Mouse (Mus musculus) MEL (cell line): Measurements from ENCODE around the gene 1700017B05Rik.

Experiments used
- CTCF ChIP-seq, 3 experiments: IDR thresholded peaks in 2 of 3; conservative IDR thresholded peaks in 1 of 3; 2 replicates each; pipeline ENCODE4 v1.5.1; 2011 to 2012; ENCODE audit warnings: low read length in 3 of 3, low read depth in 2 of 3, mild to moderate bottlenecking in 2 of 3, improper control_type of control experiment in 1 of 3, inconsistent platforms in 1 of 3, mixed read lengths in 1 of 3, moderate library complexity in 1 of 3; ENCODE audit not compliant: control insufficient read depth in 1 of 3, insufficient read depth in 1 of 3, poor library complexity in 1 of 3, severe bottlenecking in 1 of 3
- KAT2A ChIP-seq: conservative IDR thresholded peaks from 2 replicates; pipeline ENCODE4 v1.6.1; 2012; ENCODE audit warnings: low read depth, low read length, improper control_type of control experiment, inconsistent platforms
- MYC ChIP-seq: IDR thresholded peaks from 2 replicates; pipeline ENCODE4 v1.6.1; 2011; ENCODE audit warnings: low read depth, mild to moderate bottlenecking, low read length, improper control_type of control experiment, moderate library complexity
- POLR2A ChIP-seq, 2 experiments: IDR thresholded peaks; 2 replicates each; pipeline ENCODE4 v1.6.1; 2011 to 2012; ENCODE audit warnings: low read length in 2 of 2, mild to moderate bottlenecking in 2 of 2, control low read depth in 1 of 2, improper control_type of control experiment in 1 of 2, low read depth in 1 of 2, moderate library complexity in 1 of 2; ENCODE audit not compliant: control insufficient read depth in 1 of 2, insufficient read depth in 1 of 2, poor library complexity in 1 of 2
- POLR2AphosphoS5 ChIP-seq: IDR thresholded peaks from 2 replicates; pipeline ENCODE4 v1.6.1; 2012; ENCODE audit warnings: low read depth, borderline replicate concordance, mild to moderate bottlenecking, inconsistent platforms, low read length, moderate library complexity, mixed read lengths
- SMC3 ChIP-seq: IDR thresholded peaks from 2 replicates; pipeline ENCODE4 v1.6.1; 2011; ENCODE audit warnings: low read depth, low read length, improper control_type of control experiment
- USF1 ChIP-seq: IDR thresholded peaks from 2 replicates; pipeline ENCODE4 v1.6.1; 2014; ENCODE audit warnings: low read depth, mild to moderate bottlenecking, inconsistent platforms, low read length, improper control_type of control experiment, moderate library complexity
- ZC3H11A ChIP-seq: IDR thresholded peaks from 2 replicates; pipeline ENCODE4 v1.6.1; 2012; ENCODE audit warnings: low read depth, mild to moderate bottlenecking, inconsistent platforms, low read length, improper control_type of control experiment

GRCm38 (mm10) chr9:57309353-57309752 lies 46.9 kb upstream of the 1700017B05Rik start:
- TF ChIP-seq POLR2A (IDR thresholded peaks at IDR 0.05; ENCODE audit: control insufficient read depth in 1 of 2, insufficient read depth in 1 of 2, low read depth in 1 of 2, low read length in 2 of 2, poor library complexity in 1 of 2) = no peak
- no peak for TF ChIP-seq ZC3H11A
- TF ChIP-seq CTCF (IDR thresholded peaks at IDR 0.05 in 2 of 3, conservative IDR thresholded peaks at IDR 0.05 in 1 of 3; ENCODE audit: control insufficient read depth in 1 of 3, insufficient read depth in 1 of 3, low read depth in 2 of 3, low read length in 3 of 3, poor library complexity in 1 of 3, severe bottlenecking in 1 of 3) = no peak
- no peak for TF ChIP-seq MYC
- no peak for TF ChIP-seq POLR2AphosphoS5
- TF ChIP-seq SMC3 = no peak
- TF ChIP-seq KAT2A = no peak
- TF ChIP-seq USF1 = no peak
